Mouse (Mus musculus): ENCODE results near the gene Dnah14. TPM values are rescaled to one million over a fixed set of nuclear protein-coding genes. Genes with fewer than 3 reads are reported as not detected.

Dnah14 gene
- polyA plus RNA-seq, 2 experiments, result 0.53 to 2.0 TPM

- WGBS, result 84% methylated on average over 15 of the region's 15 CpGs
- ATAC-seq (ENCODE audit: low FRiP score, low read depth), result no peak
- TF ChIP-seq POLR2A (IDR thresholded peaks at IDR 0.05; ENCODE audit: borderline replicate concordance, extremely low read depth, insufficient read depth, insufficient read length), result no peak
Observed at GRCm38 (mm10) chr1:181844874-181845547, 268.7 kb downstream of the Dnah14 start.

GRCm38 (mm10) chr1:181845767-181846166, 269.4 kb downstream of the Dnah14 start:
- no peak overlapping the region for H3K4me3 ChIP-seq (replicated peaks; ENCODE audit: low read length)
- no peak overlapping the region for H3K9ac ChIP-seq (ENCODE audit: low read depth, low read length, severe bottlenecking)
- H3K4me2 ChIP-seq (replicated peaks; ENCODE audit: low read depth, low read length, severe bottlenecking), result no peak overlapping the region
- H3K27ac ChIP-seq (replicated peaks; ENCODE audit: low read depth, low read length), result no peak overlapping the region
- ATAC-seq (ENCODE audit: low FRiP score, low read depth) (no peak), DNase-seq (ENCODE audit: low spot score) (no peak)
- H3K36me3 ChIP-seq (ENCODE audit: control insufficient read depth, insufficient read depth, low read length), result no peaks in the 10 kb centered on the region
- no peaks in the 10 kb centered on the region for H3K9me3 ChIP-seq (ENCODE audit: control insufficient read depth, low read length)
- no peak for TF ChIP-seq POLR2A (IDR thresholded peaks at IDR 0.05; ENCODE audit: borderline replicate concordance, extremely low read depth, insufficient read depth, insufficient read length)
- WGBS, result 90% methylated on average over 3 of the region's 3 CpGs
- H3K4me1 ChIP-seq (ENCODE audit: control insufficient read depth, insufficient read depth, low read length), result peaks cover 9% of the 10 kb centered on the region; the same call in 1 of the 2 replicates
- no peaks in the 10 kb centered on the region for H3K27me3 ChIP-seq (ENCODE audit: control insufficient read depth, insufficient read depth, low read length)

More at GRCm38 (mm10) chr1:181844874-181845547, 268.7 kb downstream of the Dnah14 start:
- H3K9ac ChIP-seq (ENCODE audit: low read depth, low read length, severe bottlenecking), result no peak overlapping the region
- H3K4me2 ChIP-seq (replicated peaks; ENCODE audit: low read depth, low read length, severe bottlenecking), result no peak overlapping the region
- no peaks in the 10 kb centered on the region for H3K27me3 ChIP-seq (ENCODE audit: control insufficient read depth, insufficient read depth, low read length)
- H3K4me1 ChIP-seq (ENCODE audit: control insufficient read depth, insufficient read depth, low read length), result peaks cover 16% of the 10 kb centered on the region
- no peak for DNase-seq (ENCODE audit: low spot score)
- H3K36me3 ChIP-seq (ENCODE audit: control insufficient read depth, insufficient read depth, low read length), result no peaks in the 10 kb centered on the region
- H3K9me3 ChIP-seq (ENCODE audit: control insufficient read depth, low read length), result no peaks in the 10 kb centered on the region
- no peak overlapping the region for H3K27ac ChIP-seq (replicated peaks; ENCODE audit: low read depth, low read length)
- H3K4me3 ChIP-seq (replicated peaks; ENCODE audit: low read length), result no peak overlapping the region

GRCm38 (mm10) chr1:181847396-181847795, 271.0 kb downstream of the Dnah14 start:
- DNase-seq (ENCODE audit: low spot score) (no peak), ATAC-seq (ENCODE audit: low FRiP score, low read depth) (no peak)
- H3K9me3 ChIP-seq (ENCODE audit: control insufficient read depth, low read length), result no peaks in the 10 kb centered on the region
- no peak for TF ChIP-seq POLR2A (IDR thresholded peaks at IDR 0.05; ENCODE audit: borderline replicate concordance, extremely low read depth, insufficient read depth, insufficient read length)
- 89% methylated on average over 3 of the region's 3 CpGs for WGBS
- no peaks in the 10 kb centered on the region for H3K36me3 ChIP-seq (ENCODE audit: control insufficient read depth, insufficient read depth, low read length)
- no peak overlapping the region for H3K4me2 ChIP-seq (replicated peaks; ENCODE audit: low read depth, low read length, severe bottlenecking)
- H3K9ac ChIP-seq (ENCODE audit: low read depth, low read length, severe bottlenecking), result no peak overlapping the region
- H3K27me3 ChIP-seq (ENCODE audit: control insufficient read depth, insufficient read depth, low read length), result no peaks in the 10 kb centered on the region
- no peak overlapping the region for H3K4me3 ChIP-seq (replicated peaks; ENCODE audit: low read length)
- peaks cover 3% of the 10 kb centered on the region; the same call in 1 of the 2 replicates for H3K4me1 ChIP-seq (ENCODE audit: control insufficient read depth, insufficient read depth, low read length)
- H3K27ac ChIP-seq (replicated peaks; ENCODE audit: low read depth, low read length), result no peak overlapping the region

GRCm38 (mm10) chr1:181848210-181848609, 271.9 kb downstream of the Dnah14 start:
- ATAC-seq (ENCODE audit: low FRiP score, low read depth) (no peak; the same call in 1 of the 2 replicates), DNase-seq (ENCODE audit: low spot score) (no peak)
- Histone ChIP-seq H3K36me3 (ENCODE audit: control insufficient read depth, insufficient read depth, low read length) (no peaks in the 10 kb centered on the region), H3K4me3 (replicated peaks; ENCODE audit: low read length) (no peak overlapping the region), H3K27ac (replicated peaks; ENCODE audit: low read depth, low read length) (no peak overlapping the region), H3K4me1 (ENCODE audit: control insufficient read depth, insufficient read depth, low read length) (peaks cover 4% of the 10 kb centered on the region), H3K9ac (ENCODE audit: low read depth, low read length, severe bottlenecking) (no peak overlapping the region), H3K4me2 (replicated peaks; ENCODE audit: low read depth, low read length, severe bottlenecking) (no peak overlapping the region), H3K27me3 (ENCODE audit: control insufficient read depth, insufficient read depth, low read length) (no peaks in the 10 kb centered on the region), H3K9me3 (ENCODE audit: control insufficient read depth, low read length) (no peaks in the 10 kb centered on the region)
- TF ChIP-seq POLR2A (IDR thresholded peaks at IDR 0.05; ENCODE audit: borderline replicate concordance, extremely low read depth, insufficient read depth, insufficient read length), result no peak
- 65% methylated on average over 1 of the region's 1 CpGs for WGBS

- ATAC-seq (ENCODE audit: low FRiP score, low read depth) (no peak), DNase-seq (ENCODE audit: low spot score) (no peak)
- WGBS, result 46% methylated on average over 4 of the region's 4 CpGs
- H3K4me1 ChIP-seq (ENCODE audit: control insufficient read depth, insufficient read depth, low read length), result peaks cover 8% of the 10 kb centered on the region; the same call in 1 of the 2 replicates
- no peaks in the 10 kb centered on the region for H3K27me3 ChIP-seq (ENCODE audit: control insufficient read depth, insufficient read depth, low read length)
- no peak overlapping the region for H3K27ac ChIP-seq (replicated peaks; ENCODE audit: low read depth, low read length)
- no peak overlapping the region for H3K4me2 ChIP-seq (replicated peaks; ENCODE audit: low read depth, low read length, severe bottlenecking)
- H3K36me3 ChIP-seq (ENCODE audit: control insufficient read depth, insufficient read depth, low read length), result no peaks in the 10 kb centered on the region
- no peak for TF ChIP-seq POLR2A (IDR thresholded peaks at IDR 0.05; ENCODE audit: borderline replicate concordance, extremely low read depth, insufficient read depth, insufficient read length)
- H3K4me3 ChIP-seq (replicated peaks; ENCODE audit: low read length), result no peak overlapping the region
- no peak overlapping the region for H3K9ac ChIP-seq (ENCODE audit: low read depth, low read length, severe bottlenecking)
- H3K9me3 ChIP-seq (ENCODE audit: control insufficient read depth, low read length), result no peaks in the 10 kb centered on the region
Observed at GRCm38 (mm10) chr1:181850441-181850840, 274.1 kb downstream of the Dnah14 start.

All from limb, embryonic 14.5 days (tissue).